Mouse (Mus musculus): ENCODE results near the gene Myo1e.

- TF ChIP-seq CTCF (IDR thresholded peaks at IDR 0.05; ENCODE audit: low read depth) (no peak), EP300 (IDR thresholded peaks at IDR 0.05; ENCODE audit: low read depth) (no peak)
Observed at GRCm38 (mm10) chr9:70281407-70281806, 74.3 kb downstream of the Myo1e start.
